Mouse (Mus musculus) cerebellum, adult 2 months (tissue): Measurements from ENCODE around the gene Blcap. TPM values are rescaled to one million over a fixed set of nuclear protein-coding genes. Genes with fewer than 3 reads are reported as not detected.

ENCODE experiments used
- DNase-seq, 2 experiments: peaks; one replicate each; pipeline ENCODE4 v3.0.0; 2021
- H3K27ac ChIP-seq: fragments of 200-500 bp; 2 replicates; pipeline ENCODE4 v1.5.1; 2012; ENCODE audit warnings: low read length, control low read depth, inconsistent platforms; ENCODE audit not compliant: insufficient read depth
- H3K27me3 ChIP-seq: fragments of 200-500 bp; 2 replicates; pipeline ENCODE4 v1.6.1; 2012; ENCODE audit warnings: inconsistent platforms, mild to moderate bottlenecking, low read length, moderate library complexity; ENCODE audit not compliant: control insufficient read depth, insufficient read depth
- H3K4me1 ChIP-seq: fragments of 200-500 bp; 2 replicates; pipeline ENCODE4 v1.6.1; 2011; ENCODE audit warnings: low read length; ENCODE audit not compliant: control insufficient read depth, insufficient read depth
- H3K4me3 ChIP-seq: fragments of 200-500 bp; replicated peaks from 2 replicates; pipeline ENCODE3; 2011; ENCODE audit warnings: mild to moderate bottlenecking, low read depth, low read length, control low read depth; ENCODE audit not compliant: insufficient read depth
- CTCF ChIP-seq: fragments of 200-500 bp; IDR thresholded peaks from 2 replicates; pipeline ENCODE4 v1.5.1; 2011; ENCODE audit warnings: low read depth, mild to moderate bottlenecking, control low read depth, low read length, moderate library complexity, borderline replicate concordance; ENCODE audit not compliant: insufficient read depth
- POLR2A ChIP-seq: fragments of 200-500 bp; IDR thresholded peaks from 2 replicates; pipeline ENCODE4 v1.6.1; 2011; ENCODE audit warnings: low read length, control low read depth, borderline replicate concordance; ENCODE audit not compliant: insufficient read depth
- WGBS: fragments of 180-500 bp; shearing (Covaris S2); methylation state at CpG from one replicate; pipeline ENCODE4 v1.1.7; 2018; 5-methylcytosine and 5-hydroxymethylcytosine counted together
- polyA plus RNA-seq: library from polyadenylated mRNA; depleted of rRNA; stranded (reverse); fragments of >200 nt; gene quantifications from 2 replicates; pipeline ENCODE4 v1.2.3, GENCODE M21; 2012

Blcap gene
- polyA plus RNA-seq, 1 experiment, result 124 TPM

DNA sequence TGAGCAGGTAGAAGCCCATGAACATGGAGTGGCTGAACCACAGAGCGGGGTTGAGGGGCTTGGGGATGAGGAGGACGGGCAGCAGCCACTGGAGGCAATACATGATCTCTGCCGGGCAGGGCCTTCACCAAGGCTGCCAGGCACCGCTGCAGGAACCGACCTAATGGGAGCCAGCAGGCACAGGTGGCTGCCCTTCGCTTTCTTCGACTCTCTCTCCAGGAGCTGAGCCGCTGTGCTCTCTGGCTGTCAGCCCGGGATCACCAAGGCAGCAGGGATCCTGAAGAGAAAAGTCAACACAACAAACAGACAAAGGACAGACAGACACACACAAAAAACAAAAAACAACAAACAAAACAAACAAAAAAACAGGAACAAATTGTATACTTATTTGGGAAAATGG is 13.0 kb downstream of the Blcap start:
- H3K27ac ChIP-seq, result no peak overlapping the region
- no peaks in the 10 kb centered on the region for H3K27me3 ChIP-seq
- WGBS, result 11% methylated on average over 9 of the region's 9 CpGs
- no peak overlapping the region for H3K4me3 ChIP-seq
- TF ChIP-seq CTCF (no peak), POLR2A (no peak)
- peaks cover 22% of the 10 kb centered on the region for H3K4me1 ChIP-seq
- DNase-seq, result peak; percentile 67 to 71

GRCm38 (mm10) chr2:157556074-157556698 is 14.9 kb downstream of the Blcap start:
- H3K4me1 ChIP-seq, result peaks cover 31% of the 10 kb centered on the region
- 79% methylated on average over 5 of the region's 5 CpGs for WGBS
- no peak for TF ChIP-seq CTCF
- no peak for TF ChIP-seq POLR2A
- H3K4me3 ChIP-seq, result no peak overlapping the region
- H3K27ac ChIP-seq, result no peak overlapping the region
- DNase-seq, result no peak
- H3K27me3 ChIP-seq, result no peaks in the 10 kb centered on the region

- TF ChIP-seq POLR2A (no peak), CTCF (no peak)
- Histone ChIP-seq H3K27ac (no peak overlapping the region), H3K4me3 (no peak overlapping the region), H3K27me3 (no peaks in the 10 kb centered on the region), H3K4me1 (peaks cover 18% of the 10 kb centered on the region)
- 23% methylated on average over 10 of the region's 10 CpGs for WGBS
- no peak for DNase-seq
These were observed 18.8 kb downstream of the Blcap start for GRCm38 (mm10) chr2:157552158-157552886.

DNA sequence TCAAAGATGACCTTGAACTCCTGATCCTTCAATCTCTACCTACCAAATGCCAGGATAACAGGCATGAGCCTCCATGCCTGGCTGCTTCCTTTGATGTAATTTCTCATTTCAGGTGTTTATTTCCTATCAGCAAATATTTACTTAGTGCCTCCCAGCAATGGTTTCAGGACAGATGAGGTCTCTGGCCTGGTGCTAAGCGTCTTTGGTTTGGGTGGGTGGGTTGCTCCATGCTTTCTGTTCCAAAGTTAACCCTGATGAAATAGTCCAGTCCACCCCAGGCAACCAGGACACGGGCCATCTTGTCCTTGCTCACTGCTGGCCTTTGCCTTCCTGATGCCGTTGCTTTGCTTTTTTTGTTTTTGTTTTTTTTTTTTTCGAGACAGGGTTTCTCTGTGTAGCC is 20.8 kb downstream of the Blcap start:
- Histone ChIP-seq H3K27me3 (no peaks in the 10 kb centered on the region), H3K4me1 (peaks cover 14% of the 10 kb centered on the region), H3K4me3 (no peak overlapping the region), H3K27ac (no peak overlapping the region)
- WGBS, result 83% methylated on average over 4 of the region's 4 CpGs
- TF ChIP-seq POLR2A (no peak), CTCF (no peak)
- no peak for DNase-seq

DNA sequence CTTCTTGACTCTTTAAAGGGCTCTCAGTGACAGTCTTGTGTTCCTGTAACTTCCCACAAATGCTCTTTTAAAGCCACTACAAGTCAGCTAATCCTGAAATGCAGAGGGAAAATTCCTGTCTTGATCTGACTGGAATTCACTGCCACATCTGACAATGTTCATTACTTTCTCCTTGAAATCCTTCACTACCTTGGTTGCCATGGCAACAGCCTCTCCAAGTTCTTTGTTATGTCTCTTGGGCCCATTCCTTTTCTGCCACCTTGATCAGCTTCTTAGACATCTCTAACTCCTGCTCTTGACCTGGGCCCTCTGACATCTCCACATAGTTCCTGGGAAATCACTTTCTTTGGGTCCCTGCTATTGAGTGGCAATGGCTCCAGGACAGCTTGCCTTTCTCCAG is 24.4 kb downstream of the Blcap start:
- no peak for DNase-seq
- Histone ChIP-seq H3K4me1 (no peaks in the 10 kb centered on the region; the same call in 1 of the 2 replicates), H3K27me3 (no peaks in the 10 kb centered on the region), H3K4me3 (no peak overlapping the region), H3K27ac (no peak overlapping the region)
- TF ChIP-seq POLR2A (no peak), CTCF (no peak)

DNA sequence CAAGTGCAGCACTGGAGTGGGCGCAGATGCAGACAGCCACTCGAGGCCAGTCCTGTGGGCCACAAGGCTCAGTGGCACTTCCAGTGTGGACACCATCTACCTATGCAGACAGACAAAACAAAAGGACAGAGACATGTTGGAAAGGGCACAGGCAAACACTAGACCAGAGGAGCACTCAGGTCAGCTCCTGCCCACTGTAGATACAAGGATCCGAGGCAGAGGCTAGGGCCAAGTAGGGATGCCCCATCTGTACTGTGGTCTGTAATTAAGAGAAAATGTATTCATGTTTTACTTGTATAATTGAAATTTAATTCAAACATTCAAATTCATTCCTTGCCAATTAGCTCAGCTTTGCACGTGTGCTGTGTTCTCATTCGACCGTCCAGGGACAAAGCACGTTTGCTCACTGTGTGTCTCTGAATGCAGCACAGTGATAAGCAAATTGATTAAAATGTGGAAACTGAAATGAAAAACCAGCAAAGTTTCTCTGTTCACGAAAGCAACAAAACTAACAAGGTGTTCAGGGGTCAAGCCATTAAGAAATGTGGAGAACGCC is 26.7 kb downstream of the Blcap start:
- 78% methylated on average over 9 of the region's 9 CpGs for WGBS
- Histone ChIP-seq H3K4me1 (no peaks in the 10 kb centered on the region), H3K27me3 (no peaks in the 10 kb centered on the region), H3K4me3 (no peak overlapping the region), H3K27ac (no peak overlapping the region)
- no peak for DNase-seq
- TF ChIP-seq POLR2A (no peak), CTCF (no peak)

- H3K4me3 ChIP-seq, result no peak overlapping the region
- 69% methylated on average over 4 of the region's 4 CpGs for WGBS
- H3K27me3 ChIP-seq, result no peaks in the 10 kb centered on the region
- H3K4me1 ChIP-seq, result no peaks in the 10 kb centered on the region
- no peak for TF ChIP-seq CTCF
- DNase-seq, result no peak
- no peak overlapping the region for H3K27ac ChIP-seq
These were observed 28.7 kb downstream of the Blcap start for GRCm38 (mm10) chr2:157542415-157542814.

DNA sequence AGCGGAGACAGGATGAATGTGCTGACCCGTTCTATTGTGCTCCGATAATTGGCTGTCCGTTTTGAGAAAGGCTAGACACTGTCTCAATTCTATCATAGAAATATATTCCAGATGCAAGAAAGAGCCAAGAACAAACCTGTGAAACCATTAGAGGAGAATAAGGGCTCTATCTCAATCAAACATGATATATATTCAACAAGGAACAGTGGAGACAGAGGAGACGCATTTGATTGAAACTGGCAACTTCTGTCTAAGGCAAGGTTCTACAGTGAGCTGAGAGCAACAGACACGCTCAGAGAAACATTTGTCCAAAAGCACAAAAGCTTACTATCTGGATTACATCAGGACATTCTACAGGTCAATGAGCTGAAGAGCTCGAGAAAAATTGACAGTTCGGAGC is 29.4 kb downstream of the Blcap start:
- WGBS, result 79% methylated on average over 8 of the region's 8 CpGs
- no peak for DNase-seq
- Histone ChIP-seq H3K4me3 (no peak overlapping the region), H3K27me3 (no peaks in the 10 kb centered on the region), H3K27ac (no peak overlapping the region), H3K4me1 (peaks cover 2% of the 10 kb centered on the region; the same call in 1 of the 2 replicates)
- TF ChIP-seq CTCF (no peak), POLR2A (no peak)
